Mouse (Mus musculus) heart, postnatal 0 days (tissue): ENCODE data around the gene Sorcs2.

Source experiments
- CTCF ChIP-seq: IDR thresholded peaks from 2 replicates; pipeline ENCODE4 v1.5.1; 2016; ENCODE audit warnings: antibody characterized with exemption, control low read depth, low read depth
- EP300 ChIP-seq: IDR thresholded peaks from 2 replicates; pipeline ENCODE4 v1.6.1; 2016; ENCODE audit warnings: antibody characterized with exemption, low read depth

- TF ChIP-seq EP300 (no peak), CTCF (no peak)
Observed at GRCm38 (mm10) chr5:36056921-36057320, 341.0 kb downstream of the Sorcs2 start.
